Mouse (Mus musculus) midbrain, embryonic 12.5 days (tissue): Measurements from ENCODE around the gene Ip6k1. TPM values are rescaled to one million over a fixed set of nuclear protein-coding genes. Genes with fewer than 3 reads are reported as not detected.
A peak's percentile ranks its signal among the peaks of the same experiment; 100 is the strongest.

Source experiments
- ATAC-seq: fragments of 200-750 bp; cut with Nextera tagmentation; 2 replicates; pipeline ENCODE4 v1.8.0; 2017; ENCODE audit warnings: low read depth, moderate TSS enrichment, moderate library complexity; ENCODE audit not compliant: low FRiP score
- H3K27ac ChIP-seq: fragments of 300-500 bp; sonication (generic); replicated peaks from 2 replicates; pipeline ENCODE4 v1.5.1; 2016; ENCODE audit warnings: mild to moderate bottlenecking
- H3K27me3 ChIP-seq: fragments of 300-500 bp; sonication (generic); 2 replicates; pipeline ENCODE4 v1.6.1; 2016; ENCODE audit warnings: mild to moderate bottlenecking
- H3K36me3 ChIP-seq: fragments of 300-500 bp; sonication (generic); 2 replicates; pipeline ENCODE4 v1.6.1; 2016
- H3K4me1 ChIP-seq: fragments of 300-500 bp; sonication (generic); 2 replicates; pipeline ENCODE4 v1.6.1; 2016
- H3K4me2 ChIP-seq: fragments of 300-500 bp; sonication (generic); replicated peaks from 2 replicates; pipeline ENCODE4 v1.6.1; 2016; ENCODE audit warnings: mild to moderate bottlenecking, moderate library complexity
- H3K4me3 ChIP-seq: fragments of 300-500 bp; sonication (generic); 2 replicates; pipeline ENCODE4 v1.5.1; 2016; ENCODE audit warnings: mild to moderate bottlenecking
- H3K9ac ChIP-seq: fragments of 300-500 bp; sonication (generic); replicated peaks from 2 replicates; pipeline ENCODE4 v1.6.1; 2016; ENCODE audit warnings: mild to moderate bottlenecking, moderate library complexity
- H3K9me3 ChIP-seq: fragments of 300-500 bp; sonication (generic); 2 replicates; pipeline ENCODE4 v1.6.1; 2016; ENCODE audit warnings: mild to moderate bottlenecking
- WGBS: fragments of 180-500 bp; shearing (Covaris S2); methylation state at CpG from one replicate; pipeline ENCODE4 v1.1.7; 2016; 5-methylcytosine and 5-hydroxymethylcytosine counted together
- microRNA-seq: library from miRNA; unstranded; fragments of <30 nt; microRNA quantifications from one replicate; pipeline ENCODE4, GENCODE M21; 2017
- polyA plus RNA-seq: library from polyadenylated mRNA; unstranded; fragments of >200 nt; fragmentation: Nextera tagmentation; extraction: Ambion mirVana; gene quantifications from 2 replicates; pipeline ENCODE4 v1.2.1, GENCODE M21; 2016

Gene Ip6k1
- polyA plus RNA-seq, 1 experiment from 2014 or later: 94.2 TPM

DNA sequence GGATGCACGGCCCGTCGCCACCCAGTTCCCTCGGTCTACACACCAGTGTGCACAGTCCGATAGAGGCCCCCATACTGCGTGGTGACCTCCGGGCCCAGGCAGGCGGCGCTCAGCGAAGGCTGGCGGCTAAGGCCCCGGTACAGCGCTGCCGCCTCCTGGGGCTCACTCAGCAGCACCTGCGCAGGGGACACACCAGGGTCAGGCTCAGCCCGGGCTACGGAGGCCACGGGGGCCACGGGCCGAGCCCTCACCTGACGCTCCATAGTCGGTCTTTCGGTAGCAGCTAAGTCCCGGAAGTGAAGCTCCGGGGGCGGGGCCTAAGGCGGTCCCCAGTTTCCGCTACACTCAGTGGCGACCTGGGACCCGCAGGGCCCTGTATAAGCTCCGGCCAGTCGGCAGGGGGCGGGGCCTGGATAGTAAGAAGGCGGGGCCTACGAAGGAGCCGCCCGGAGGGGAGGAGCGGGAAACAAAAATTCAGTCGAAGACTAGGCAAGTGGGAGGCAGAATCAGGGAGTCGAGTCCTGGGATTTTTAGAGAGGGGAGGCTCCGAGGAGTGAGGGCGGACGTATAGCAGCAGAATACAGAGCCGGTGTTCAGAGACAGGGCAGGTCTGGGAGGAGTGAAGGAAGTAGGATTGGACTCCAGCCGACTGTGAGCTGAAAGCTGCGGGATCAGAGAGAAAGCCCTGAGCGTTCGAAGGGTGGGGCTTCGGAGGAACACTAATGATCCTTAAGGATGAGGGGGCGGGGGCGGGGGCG, 92.1 kb downstream of the Ip6k1 start, which contains the start of gene Apeh:
Gene Apeh (minus strand): TSS at position 423 of the 758 bp plus-strand sequence.
- Histone ChIP-seq H3K4me2 (peak within 1 kb of the TSS; percentile 95), H3K4me1 (peaks cover 28% of the 10 kb centered on the region), H3K27me3 (no peaks in the 10 kb centered on the region), H3K9ac (peak within 1 kb of the TSS; percentile 90), H3K27ac (peak within 1 kb of the TSS; percentile 73), H3K9me3 (no peaks in the 10 kb centered on the region), H3K36me3 (peaks cover 38% of the 10 kb centered on the region), H3K4me3 (peak within 1 kb of the TSS; percentile 88)
- peak; percentile 94 for ATAC-seq
- under 1% methylated on average over 51 of the region's 52 CpGs for WGBS

DNA sequence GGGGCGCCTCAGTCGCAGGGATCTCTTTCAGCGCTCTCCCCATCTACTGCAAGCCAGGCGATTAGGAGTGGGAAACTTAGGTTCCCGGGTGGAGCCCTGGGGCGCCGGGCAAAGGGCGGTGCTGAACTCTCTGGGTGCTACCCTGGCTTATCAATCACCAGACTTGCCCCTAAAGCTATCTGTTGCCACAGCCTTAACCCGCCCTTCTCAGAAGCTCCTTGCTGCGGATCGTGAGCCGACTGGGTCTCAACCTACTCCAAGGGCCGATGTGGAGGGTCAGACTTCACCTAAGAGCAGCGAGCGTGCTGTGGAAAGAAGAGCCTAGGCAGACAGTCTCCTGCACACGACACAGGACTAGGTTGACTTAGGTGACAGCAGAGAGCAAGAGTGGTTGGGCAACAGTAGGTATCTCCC, 92.7 kb downstream of the Ip6k1 start:
- ATAC-seq: peak; percentile 14; the same call in 1 of the 2 replicates
- under 1% methylated on average over 16 of the region's 16 CpGs for WGBS
- H3K27ac ChIP-seq: peak overlapping the region; percentile 52
- H3K9me3 ChIP-seq: no peaks in the 10 kb centered on the region
- peak overlapping the region; percentile 90 for H3K9ac ChIP-seq
- peaks cover 35% of the 10 kb centered on the region for H3K36me3 ChIP-seq
- H3K27me3 ChIP-seq: no peaks in the 10 kb centered on the region
- peaks cover 28% of the 10 kb centered on the region for H3K4me1 ChIP-seq
- peak overlapping the region; percentile 95 for H3K4me2 ChIP-seq
- H3K4me3 ChIP-seq: peak overlapping the region; percentile 88

GRCm38 (mm10) chr9:108095518-108095917, 93.2 kb downstream of the Ip6k1 start:
- 10% methylated on average over 3 of the region's 3 CpGs for WGBS
- Histone ChIP-seq H3K27ac (no peak overlapping the region), H3K36me3 (peaks cover 29% of the 10 kb centered on the region), H3K4me3 (peak overlapping the region; percentile 88; the same call in 1 of the 2 replicates), H3K27me3 (no peaks in the 10 kb centered on the region), H3K9ac (0 out of 2 replicates have a peak overlapping the region, but pooled peaks have one; percentile 90), H3K9me3 (no peaks in the 10 kb centered on the region), H3K4me2 (peak overlapping the region; percentile 95), H3K4me1 (peaks cover 28% of the 10 kb centered on the region)
- no peak for ATAC-seq

- ATAC-seq: no peak
- no peak overlapping the region for H3K27ac ChIP-seq
- H3K27me3 ChIP-seq: no peaks in the 10 kb centered on the region
- no peak overlapping the region for H3K4me3 ChIP-seq
- H3K36me3 ChIP-seq: peaks cover 26% of the 10 kb centered on the region
- no peak overlapping the region for H3K9ac ChIP-seq
- no peaks in the 10 kb centered on the region for H3K9me3 ChIP-seq
- WGBS: 68% methylated on average over 10 of the region's 10 CpGs
- H3K4me2 ChIP-seq: no peak overlapping the region
- H3K4me1 ChIP-seq: peaks cover 28% of the 10 kb centered on the region
Observed at GRCm38 (mm10) chr9:108095949-108096712, 93.8 kb downstream of the Ip6k1 start.

Small RNAs within 50 kb of the gene (microRNA-seq; reads per million reads assigned to microRNA genes)
- not detected for gene Mir7088

Other genes starting within 250 kb of the Ip6k1 start
- gene Rbm5, start 231.5 kb upstream of the Ip6k1 start, polyA plus RNA-seq: 266 and 271 TPM in 2 replicates
- 135 and 153 TPM in 2 replicates for gene Rbm6, start 129.3 kb upstream of the Ip6k1 start, polyA plus RNA-seq
- gene Mon1a, start 114.3 kb upstream of the Ip6k1 start, polyA plus RNA-seq: 16.5 and 19.2 TPM in 2 replicates
- 1.5 and 2.3 TPM in 2 replicates for gene Mst1r, start 95.6 kb upstream of the Ip6k1 start, polyA plus RNA-seq
- not detected in 2 replicates for gene Actl11, start 74.0 kb upstream of the Ip6k1 start, polyA plus RNA-seq
- gene Camkv, start 66.8 kb upstream of the Ip6k1 start, polyA plus RNA-seq: 12.6 and 12.8 TPM in 2 replicates
- gene Traip, start 52.4 kb upstream of the Ip6k1 start, polyA plus RNA-seq: 22.7 and 23.3 TPM in 2 replicates
- gene Uba7, start 27.0 kb upstream of the Ip6k1 start, polyA plus RNA-seq: 5.5 and 8.1 TPM in 2 replicates
- 1.8 and 2.2 TPM in 2 replicates for gene Gm20661, start 19.4 kb upstream of the Ip6k1 start, polyA plus RNA-seq
- 16.1 and 24.6 TPM in 2 replicates for gene Inka1, start 16.6 kb upstream of the Ip6k1 start, polyA plus RNA-seq
- gene Cdhr4, start 10.0 kb upstream of the Ip6k1 start, polyA plus RNA-seq: 2.6 TPM in 2 replicates
- gene Gm20662, start 6.2 kb upstream of the Ip6k1 start, polyA plus RNA-seq: 0.98 TPM in 2 replicates
- gene Gmppb, start 46.7 kb downstream of the Ip6k1 start, polyA plus RNA-seq: 17.3 and 18.2 TPM in 2 replicates
- 3.2 and 4.6 TPM in 2 replicates for gene Amigo3, start 50.7 kb downstream of the Ip6k1 start, polyA plus RNA-seq
- 0.14 TPM in 1 of 2 replicates, not detected in the other for gene Mst1, start 77.9 kb downstream of the Ip6k1 start, polyA plus RNA-seq
- gene Rnf123, start 80.8 kb downstream of the Ip6k1 start, polyA plus RNA-seq: 41.2 and 43.4 TPM in 2 replicates
- gene Apeh, start 92.1 kb downstream of the Ip6k1 start, polyA plus RNA-seq: 63.2 and 70.2 TPM in 2 replicates
- gene Bsn, start 187.9 kb downstream of the Ip6k1 start, polyA plus RNA-seq: 4.4 and 5.0 TPM in 2 replicates